Mouse (Mus musculus) activated CD4-positive, CD25-positive, alpha-beta regulatory T cell (primary cell): ENCODE results near the gene Fam214a. TPM values are rescaled to one million over a fixed set of nuclear protein-coding genes. Genes with fewer than 3 reads are reported as not detected.

ENCODE experiments used
- polyA plus RNA-seq, 2 experiments: library from polyadenylated mRNA; unstranded; fragments of 100-300 nt; shearing (Covaris generic); gene quantifications; one replicate each; pipeline ENCODE4 v1.2.1; 2017

Gene Fam214a
- 10 to 100 TPM; 37.1 to 37.4 TPM for polyA plus RNA-seq

DNA sequence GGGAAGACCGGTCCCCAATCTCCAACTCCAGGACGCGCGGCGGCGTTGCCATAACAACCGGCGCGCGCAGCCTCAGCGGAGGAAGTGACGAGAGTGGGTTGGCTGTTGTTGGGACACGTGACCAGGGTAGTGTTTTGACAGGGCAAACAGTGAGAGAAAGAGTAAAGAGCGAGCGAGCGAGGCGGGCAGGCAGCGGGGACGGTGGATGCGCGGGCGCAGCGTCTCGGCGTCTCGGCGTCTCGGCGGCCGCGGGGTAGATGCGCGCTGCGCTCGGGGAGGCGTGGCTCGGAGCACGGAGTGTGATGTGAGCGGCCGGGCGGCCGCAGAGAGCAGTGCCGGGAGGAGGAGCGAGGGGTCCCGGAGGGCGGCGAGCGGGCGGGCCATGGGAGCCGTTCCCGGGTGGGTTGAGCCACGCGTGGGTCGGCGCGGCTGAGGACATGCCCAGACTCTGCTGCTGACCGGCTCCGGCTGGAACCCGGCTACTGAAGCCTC lies at the start of gene Fam214a:
Gene Fam214a, plus strand, starts transcription at position 129 of the 492 bp plus-strand sequence.

DNA sequence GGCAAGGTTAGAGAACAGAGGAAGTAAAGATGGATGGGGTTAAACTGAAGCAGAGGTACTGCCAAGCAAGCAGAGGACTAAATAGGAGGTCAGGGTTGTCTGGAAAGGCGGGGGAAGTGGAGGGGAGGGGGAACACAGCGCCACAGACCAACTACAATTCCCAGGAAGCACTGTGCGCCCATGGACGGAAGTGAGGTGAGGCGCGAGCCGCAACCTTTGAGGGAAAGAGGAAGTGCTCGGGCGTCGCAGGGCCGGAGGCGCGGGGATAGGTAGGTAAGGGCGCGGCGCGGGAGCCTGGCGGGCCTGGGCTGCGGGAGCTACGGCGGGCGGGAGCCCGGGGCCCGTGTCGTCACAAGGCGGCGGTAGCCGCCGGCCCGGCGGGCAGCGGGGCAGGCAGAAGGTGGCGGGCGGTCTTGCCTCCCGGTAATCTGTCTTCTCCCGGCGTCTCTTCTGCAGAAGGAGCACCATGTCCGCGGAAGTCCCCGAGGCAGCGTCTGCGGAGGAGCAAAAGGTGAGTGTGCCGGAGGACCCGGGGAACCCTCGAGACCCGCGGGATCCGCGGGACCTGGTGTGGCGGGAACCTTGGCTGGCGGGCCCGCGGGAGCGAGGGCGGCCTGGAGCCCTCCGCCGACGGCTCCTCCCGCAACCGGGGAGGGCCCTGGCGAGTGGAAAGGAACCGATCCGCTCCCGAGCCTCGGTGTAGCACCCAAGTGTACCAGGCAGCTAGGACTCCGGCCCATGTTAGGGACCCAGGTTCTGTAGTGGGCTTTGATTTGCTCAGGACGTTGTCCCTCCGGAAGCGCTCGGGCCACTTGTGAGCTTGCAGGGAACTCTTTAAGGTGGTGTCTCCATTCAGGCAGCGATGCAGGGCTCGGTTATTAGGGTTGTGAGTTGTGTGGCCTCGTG lies 85.0 kb downstream of the Fam214a start, which contains the start of gene Arpp19:
Gene Arpp19, plus strand, starts transcription at position 164 of the 906 bp plus-strand sequence.

DNA sequence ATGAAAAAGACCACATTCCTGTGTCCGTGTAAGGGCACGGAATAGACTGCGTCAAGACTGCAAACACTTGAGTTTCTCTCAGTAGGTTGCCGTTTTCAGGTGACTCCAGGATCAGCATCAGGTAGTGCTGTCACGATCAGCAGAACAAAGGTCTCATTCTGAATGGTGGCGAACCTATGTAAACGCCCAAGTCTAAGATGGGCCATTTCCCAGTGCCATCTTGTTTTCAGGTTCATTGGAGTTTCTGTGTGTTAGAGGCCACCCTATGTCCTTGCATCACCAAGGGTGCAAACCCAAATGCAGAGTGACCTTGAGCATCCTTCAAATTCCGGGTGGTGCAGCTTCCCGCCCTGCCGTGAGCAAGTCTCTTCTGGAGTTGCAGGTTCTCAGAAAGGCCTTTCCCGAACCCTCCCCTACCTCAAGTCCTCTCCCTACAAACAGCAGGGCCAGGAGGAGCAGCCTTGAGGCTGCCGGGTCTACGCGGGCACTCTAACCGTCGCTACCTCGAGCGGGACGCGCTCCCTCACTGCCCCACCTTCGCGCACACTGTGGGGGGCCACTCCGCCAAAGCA lies 117.9 kb downstream of the Fam214a start, which contains the start of gene Myo5a:
Gene Myo5a, plus strand, starts transcription at position 559 of the 572 bp plus-strand sequence.

Other genes with a start within 250 kb of the Fam214a start
- gene Onecut1, start 91.0 kb upstream of the Fam214a start, polyA plus RNA-seq: not detected
- 100 to 1,000 TPM; 317 to 386 TPM for gene Arpp19, start 84.7 kb downstream of the Fam214a start, polyA plus RNA-seq
- 10 to 100 TPM; 12.4 to 20.1 TPM for gene Myo5a, start 118.1 kb downstream of the Fam214a start, polyA plus RNA-seq